ENCODE assay signal across 8 mouse cellular contexts in the genomic region with DNA sequence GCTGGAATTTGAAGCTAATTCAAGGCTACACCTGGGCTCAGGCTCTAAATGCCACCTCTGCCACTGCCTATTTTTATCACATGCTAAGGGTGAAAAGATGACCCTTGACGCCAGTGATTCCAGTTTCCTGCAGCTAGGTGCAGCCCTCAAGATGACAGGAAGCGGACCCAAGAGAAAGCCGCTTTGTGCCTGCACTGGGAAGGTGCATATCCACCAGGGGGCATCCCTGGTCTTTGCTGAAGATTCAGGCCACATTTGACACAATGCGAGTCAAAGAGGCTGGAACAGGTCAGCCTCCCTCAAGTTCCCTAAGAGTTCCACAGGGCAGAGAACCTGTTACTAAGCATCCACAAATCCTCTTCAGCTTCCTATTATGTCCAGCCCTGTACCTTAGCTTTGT. TPM values are rescaled to one million over a fixed set of nuclear protein-coding genes. Genes with fewer than 3 reads are reported as not detected.
DNase-seq lines count a peak whose midpoint lies in the region; ATAC-seq and TF ChIP-seq lines count a peak whose summit lies in the region.

No protein-coding gene starts in this region.

- DNase-seq in urinary bladder, adult 18-20 months (ENCODE audit: low spot score in 2 of 2) = peak; percentile 56 to 78
- DNase-seq in urinary bladder, postnatal 10 days (ENCODE audit: low spot score) = no peak
- DNase-seq in cerebellum, adult 8-10 months = peak; percentile 72
- DNase-seq in gastrocnemius, adult 2 months = peak; percentile 88
- peak; percentile 63 to 85 for DNase-seq in kidney, adult 8-10 months
- peak; percentile 83 for DNase-seq in limb, embryonic 11.5 days (ENCODE audit: low spot score)
- DNase-seq in thymus, adult 18-20 months = peak; percentile 67 to 77

- ATAC-seq in limb, embryonic 11.5 days (ENCODE audit: insufficient number of reproducible peaks, low FRiP score, low TSS enrichment, low read depth) = no peak
- ATAC-seq in neutrophil, adult 5-6 weeks (ENCODE audit: extremely low read depth, insufficient number of reproducible peaks, low FRiP score, poor library complexity, severe bottlenecking) = peak; percentile 71

- H3K36me3 ChIP-seq in limb, embryonic 11.5 days (ENCODE audit: control insufficient read depth, insufficient read depth, low read length) = no peaks in the 10 kb centered on the region

- no peaks in the 10 kb centered on the region for H3K4me1 ChIP-seq in limb, embryonic 11.5 days (ENCODE audit: control insufficient read depth, insufficient read depth, low read length)

- H3K9me3 ChIP-seq in limb, embryonic 11.5 days (ENCODE audit: control insufficient read depth, low read length) = no peaks in the 10 kb centered on the region

- intact Hi-C loops in gastrocnemius, adult 2 months (cut with DNase I) = loop anchor here (1.0 kb wide), 2 partner anchors 45 to 78 kb away; no protein-coding TSS in a partner anchor

- peak; percentile 98 for TF ChIP-seq CTCF in gastrocnemius, adult 2 months (IDR thresholded peaks at IDR 0.05)

- H3K4me2 ChIP-seq in limb, embryonic 11.5 days (ENCODE audit: low read depth, severe bottlenecking) = no peak overlapping the region

- H3K27ac ChIP-seq in gastrocnemius, adult 2 months = peak overlapping the region; percentile 52; the same call in 1 of the 2 replicates
- H3K27ac ChIP-seq in limb, embryonic 11.5 days (replicated peaks; ENCODE audit: low read depth, low read length) = no peak overlapping the region

- no peaks in the 10 kb centered on the region for H3K27me3 ChIP-seq in limb, embryonic 11.5 days (ENCODE audit: control insufficient read depth, insufficient read depth, low read length)

- H3K4me3 ChIP-seq in gastrocnemius, adult 2 months = no peak overlapping the region
- no peak overlapping the region for H3K4me3 ChIP-seq in limb, embryonic 11.5 days (ENCODE audit: low read depth, low read length)

- WGBS in limb, embryonic 11.5 days = 40% methylated on average over 4 of the region's 4 CpGs

- H3K9ac ChIP-seq in limb, embryonic 11.5 days (ENCODE audit: low read length) = no peak overlapping the region

RNA-seq across cellular contexts. Expression of gene Kdm2b, which starts 21.3 kb away (rescaled TPM):
- 10 to 100 TPM; 11.5 to 13.3 TPM for total RNA-seq in gastrocnemius, adult 2 months (2021)
- polyA plus RNA-seq in limb, embryonic 11.5 days (2014; fragmentation: Nextera tagmentation; extraction: Ambion mirVana) = 67.2 and 79.4 TPM in 2 replicates
- 24.3 and 27.4 TPM in 2 replicates for total RNA-seq in neutrophil, adult 5-6 weeks (2017)

RNA-seq across cellular contexts. Expression of gene Orai1, which starts 46.6 kb away (rescaled TPM):
- 10 to 100 TPM; 32.1 to 38.7 TPM for total RNA-seq in gastrocnemius, adult 2 months (2021)
- 10.0 and 10.3 TPM in 2 replicates for polyA plus RNA-seq in limb, embryonic 11.5 days (2014; fragmentation: Nextera tagmentation; extraction: Ambion mirVana)
- total RNA-seq in neutrophil, adult 5-6 weeks (2017) = 36.6 and 38.4 TPM in 2 replicates
